Mouse (Mus musculus) lung, embryonic 16.5 days (tissue): Measurements from ENCODE around the gene Rad9a. TPM values are rescaled to one million over a fixed set of nuclear protein-coding genes. Genes with fewer than 3 reads are reported as not detected.
A peak's percentile ranks its signal among the peaks of the same experiment; 100 is the strongest.

ENCODE experiments used
- ATAC-seq: fragments of 200-750 bp; cut with Nextera tagmentation; 2 replicates; pipeline ENCODE4 v1.8.0; 2017; ENCODE audit warnings: low read depth, mild to moderate bottlenecking, moderate library complexity
- H3K27ac ChIP-seq: fragments of 300-500 bp; sonication (generic); 2 replicates; pipeline ENCODE4 v1.5.1; 2014; ENCODE audit warnings: mild to moderate bottlenecking, control low read depth, low read length
- H3K27me3 ChIP-seq: fragments of 300-500 bp; sonication (generic); 2 replicates; pipeline ENCODE4 v1.6.1; 2014; ENCODE audit warnings: low read depth, low read length, mixed read lengths; ENCODE audit not compliant: control insufficient read depth, insufficient read depth
- H3K36me3 ChIP-seq: fragments of 300-500 bp; sonication (generic); 2 replicates; pipeline ENCODE4 v1.6.1; 2014; ENCODE audit warnings: low read length; ENCODE audit not compliant: control insufficient read depth, insufficient read depth
- H3K4me1 ChIP-seq: fragments of 300-500 bp; sonication (generic); replicated peaks from 2 replicates; pipeline ENCODE4 v1.6.1; 2014; ENCODE audit warnings: low read length, mixed read lengths; ENCODE audit not compliant: control insufficient read depth, insufficient read depth
- H3K4me2 ChIP-seq: fragments of 300-500 bp; sonication (generic); 2 replicates; pipeline ENCODE4 v1.6.1; 2014; ENCODE audit warnings: low read depth, low read length, control low read depth
- H3K4me3 ChIP-seq: fragments of 300-500 bp; sonication (generic); 2 replicates; pipeline ENCODE4 v1.5.1; 2014; ENCODE audit warnings: mild to moderate bottlenecking, low read length, control low read depth
- H3K9ac ChIP-seq: fragments of 300-500 bp; sonication (generic); 2 replicates; pipeline ENCODE4 v1.6.1; 2014; ENCODE audit warnings: low read length, control low read depth
- H3K9me3 ChIP-seq: fragments of 300-500 bp; sonication (generic); 2 replicates; pipeline ENCODE4 v1.6.1; 2016; ENCODE audit warnings: low read length; ENCODE audit not compliant: control insufficient read depth
- WGBS: fragments of 180-500 bp; shearing (Covaris S2); extraction: QIAGEN DNeasy Blood & Tissue Kit; methylation state at CpG from one replicate; pipeline ENCODE4 v1.1.7; 2014; 5-methylcytosine and 5-hydroxymethylcytosine counted together
- polyA plus RNA-seq: library from polyadenylated mRNA; unstranded; fragments of >200 nt; fragmentation: Nextera tagmentation; extraction: Ambion mirVana; gene quantifications from 2 replicates; pipeline ENCODE4 v1.2.1, GENCODE M21; 2015

Rad9a gene
- polyA plus RNA-seq, 1 experiment from 2014 or later = 33.6 TPM

GRCm38 (mm10) chr19:4214771-4215450 is 13.4 kb upstream of the Rad9a start:
- no peaks in the 10 kb centered on the region for H3K9me3 ChIP-seq
- H3K27ac ChIP-seq = peak overlapping the region; percentile 96
- H3K4me3 ChIP-seq = peak overlapping the region; percentile 80
- H3K9ac ChIP-seq = peak overlapping the region; percentile 92
- WGBS = under 1% methylated on average over 58 of the region's 81 CpGs
- H3K4me1 ChIP-seq = peaks cover 43% of the 10 kb centered on the region
- no peaks in the 10 kb centered on the region for H3K27me3 ChIP-seq
- peak; percentile 51 for ATAC-seq
- H3K4me2 ChIP-seq = peak overlapping the region; percentile 94
- H3K36me3 ChIP-seq = no peaks in the 10 kb centered on the region

DNA sequence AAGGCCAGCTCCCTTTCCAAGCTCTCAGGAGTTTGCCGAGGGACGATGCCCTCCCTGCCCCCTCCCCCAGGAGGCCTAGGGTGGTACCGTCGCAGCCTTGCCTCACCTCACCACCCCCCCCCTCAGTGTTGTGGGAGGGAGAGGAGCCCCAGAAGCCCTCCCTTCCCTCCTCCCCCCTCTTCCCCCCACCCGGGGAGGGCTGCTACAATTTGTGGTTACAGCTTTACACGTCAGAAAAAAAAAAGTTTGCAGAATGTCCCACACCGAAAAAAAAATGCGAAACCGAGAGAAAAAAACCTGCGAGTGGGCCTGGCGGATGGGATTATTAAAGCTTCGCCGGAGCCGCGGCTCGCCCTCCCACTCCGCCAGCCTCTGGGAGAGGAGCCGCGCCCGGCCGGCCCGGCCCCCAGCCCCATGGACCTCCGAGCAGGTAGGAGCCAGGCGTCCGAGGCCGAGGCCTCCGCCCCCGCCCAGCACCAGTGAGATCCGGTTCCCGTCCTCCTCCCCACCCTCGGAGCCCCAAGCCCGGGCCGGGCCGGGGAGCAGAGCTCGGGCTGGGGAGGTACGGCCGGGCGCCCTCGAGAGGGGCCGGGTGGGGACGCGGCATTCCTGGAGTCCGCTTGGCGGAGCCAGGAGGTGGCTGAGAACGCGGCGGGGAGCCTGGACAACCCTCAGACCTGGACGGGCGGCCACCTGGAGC is 12.8 kb upstream of the Rad9a start, which contains the start of the genes Clcf1 and AC109138.7:
TSS of gene Clcf1 (plus strand) at position 168 of the 700 bp plus-strand sequence.
TSS of gene AC109138.7 (plus strand) at position 287 of the 700 bp plus-strand sequence.
- peak within 1 kb of the TSS; percentile 96 for H3K27ac ChIP-seq
- WGBS = 1% methylated on average over 47 of the region's 49 CpGs
- ATAC-seq = peak; percentile 59
- H3K4me1 ChIP-seq = peaks cover 42% of the 10 kb centered on the region
- H3K9ac ChIP-seq = peak within 1 kb of the TSS; percentile 92
- H3K36me3 ChIP-seq = no peaks in the 10 kb centered on the region
- H3K4me2 ChIP-seq = peak within 1 kb of the TSS; percentile 94
- no peaks in the 10 kb centered on the region for H3K9me3 ChIP-seq
- H3K27me3 ChIP-seq = no peaks in the 10 kb centered on the region
- peak within 1 kb of the TSS; percentile 80 for H3K4me3 ChIP-seq

- Histone ChIP-seq H3K27me3 (no peaks in the 10 kb centered on the region), H3K9ac (peak overlapping the region; percentile 92)
Observed at GRCm38 (mm10) chr19:4213524-4213974, 12.1 kb upstream of the Rad9a start.

GRCm38 (mm10) chr19:4211891-4212588 is 10.6 kb upstream of the Rad9a start:
- ATAC-seq = no peak
- H3K36me3 ChIP-seq = no peaks in the 10 kb centered on the region
- peaks cover 32% of the 10 kb centered on the region for H3K4me1 ChIP-seq
- no peak overlapping the region for H3K27ac ChIP-seq
- H3K4me3 ChIP-seq = no peak overlapping the region
- 47% methylated on average over 4 of the region's 4 CpGs for WGBS
- no peak overlapping the region for H3K9ac ChIP-seq
- H3K4me2 ChIP-seq = no peak overlapping the region
- no peaks in the 10 kb centered on the region for H3K27me3 ChIP-seq
- H3K9me3 ChIP-seq = no peaks in the 10 kb centered on the region

More at GRCm38 (mm10) chr19:4213524-4213974, 12.1 kb upstream of the Rad9a start:
- 10% methylated on average over 9 of the region's 9 CpGs for WGBS
- no peaks in the 10 kb centered on the region for H3K36me3 ChIP-seq
- H3K4me3 ChIP-seq = peak overlapping the region; percentile 80
- peak overlapping the region; percentile 96 for H3K27ac ChIP-seq
- peak; percentile 11; the same call in 1 of the 2 replicates for ATAC-seq
- peaks cover 40% of the 10 kb centered on the region for H3K4me1 ChIP-seq
- H3K4me2 ChIP-seq = peak overlapping the region; percentile 94
- no peaks in the 10 kb centered on the region for H3K9me3 ChIP-seq

- Histone ChIP-seq H3K27me3 (peaks cover 6% of the 10 kb centered on the region), H3K4me2 (no peak overlapping the region), H3K9me3 (no peaks in the 10 kb centered on the region), H3K36me3 (no peaks in the 10 kb centered on the region), H3K27ac (no peak overlapping the region), H3K4me1 (peaks cover 14% of the 10 kb centered on the region), H3K4me3 (no peak overlapping the region), H3K9ac (no peak overlapping the region)
- 57% methylated on average over 5 of the region's 5 CpGs for WGBS
- no peak for ATAC-seq
Observed at GRCm38 (mm10) chr19:4208563-4208962, 7.1 kb upstream of the Rad9a start.

- no peaks in the 10 kb centered on the region for H3K9me3 ChIP-seq
- H3K36me3 ChIP-seq = no peaks in the 10 kb centered on the region
- 0 out of 2 replicates have a peak overlapping the region, but pooled peaks have one; percentile 13 for H3K9ac ChIP-seq
- H3K4me1 ChIP-seq = peaks cover 10% of the 10 kb centered on the region
- ATAC-seq = peak; percentile 71; the same call in 1 of the 2 replicates
- H3K27ac ChIP-seq = no peak overlapping the region
- peaks cover 6% of the 10 kb centered on the region for H3K27me3 ChIP-seq
- no peak overlapping the region for H3K4me3 ChIP-seq
- no peak overlapping the region for H3K4me2 ChIP-seq
- 0% methylated on average over 2 of the region's 2 CpGs for WGBS
Observed at GRCm38 (mm10) chr19:4206971-4207370, 5.5 kb upstream of the Rad9a start.

DNA sequence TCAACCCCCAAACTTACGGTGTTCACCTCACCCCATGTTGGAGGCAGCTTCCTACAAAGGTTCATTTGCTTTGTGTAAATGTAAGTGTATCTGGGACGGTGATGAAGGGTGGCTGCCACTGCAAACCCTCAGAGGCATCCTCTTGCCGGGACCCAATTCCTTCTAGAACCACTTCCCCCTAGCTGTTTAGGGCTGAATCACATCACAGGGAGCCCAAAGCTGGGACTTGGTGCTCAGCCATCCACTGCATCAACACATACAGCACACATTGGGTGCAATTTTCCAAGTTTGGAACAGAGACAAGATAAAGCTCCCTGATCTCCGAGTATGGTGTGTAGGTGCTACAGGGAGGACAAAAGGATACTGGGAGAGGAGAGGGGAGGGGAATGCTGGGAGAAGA is 3.4 kb upstream of the Rad9a start:
- no peak for ATAC-seq
- WGBS = 51% methylated on average over 4 of the region's 4 CpGs
- Histone ChIP-seq H3K4me3 (no peak overlapping the region), H3K27ac (no peak overlapping the region), H3K4me2 (no peak overlapping the region), H3K27me3 (peaks cover 6% of the 10 kb centered on the region), H3K4me1 (peaks cover 20% of the 10 kb centered on the region), H3K9me3 (no peaks in the 10 kb centered on the region), H3K9ac (no peak overlapping the region), H3K36me3 (no peaks in the 10 kb centered on the region)

- Histone ChIP-seq H3K9me3 (no peaks in the 10 kb centered on the region), H3K27ac (peak overlapping the region; percentile 66), H3K27me3 (peaks cover 6% of the 10 kb centered on the region), H3K4me3 (no peak overlapping the region), H3K36me3 (peaks cover 4% of the 10 kb centered on the region; the same call in 1 of the 2 replicates), H3K9ac (no peak overlapping the region), H3K4me1 (peaks cover 20% of the 10 kb centered on the region), H3K4me2 (no peak overlapping the region)
- WGBS = 57% methylated on average over 13 of the region's 13 CpGs
- ATAC-seq = no peak
Observed at GRCm38 (mm10) chr19:4203604-4204326, 2.3 kb upstream of the Rad9a start.
